Mouse (Mus musculus) mouse embryonic stem cell (cell line): ENCODE measurements around the gene Gm13275.
"Not testable (repeated sequence)": the region's sequence is repeated elsewhere in the genome, so short reads cannot be mapped to it uniquely, and the experiment has no call there.

ENCODE experiments used
- in situ Hi-C, 2 experiments: fragments of 300-500 bp; cut with MboI; formaldehyde crosslinking; loops; 1 replicate in 1 of 2; 3 replicates in 1 of 2; pipeline ENCODE4 v1.14.3; 2019 to 2020; ENCODE audit warnings: low sequenced_read_pairs in 2 of 2, low pct_unique_long_range_greater_than_20kb in 1 of 2, mixed read lengths in 1 of 2; ENCODE audit not compliant: unreplicated experiment in 1 of 2

Gene Gm13275

DNA sequence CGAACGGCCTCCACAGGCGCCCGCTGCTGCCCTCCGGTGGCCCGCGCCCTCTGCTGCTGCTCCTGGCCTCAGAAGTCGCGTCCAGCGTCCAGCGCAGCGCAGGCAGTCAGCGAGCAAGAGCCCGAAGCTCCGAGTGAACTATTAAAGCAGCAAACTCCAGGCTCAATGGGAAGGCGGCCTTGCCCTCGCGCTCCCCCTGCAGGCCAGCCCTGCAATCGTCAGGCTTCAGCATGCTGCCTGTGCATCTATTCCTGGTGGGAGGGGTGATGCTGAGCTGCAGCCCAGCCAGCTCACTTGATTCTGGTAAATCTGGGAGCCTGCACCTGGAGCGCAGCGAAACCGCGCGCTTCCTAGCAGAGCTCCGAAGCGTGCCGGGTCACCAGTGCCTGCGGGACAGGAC, 5.9 kb upstream of the Gm13275 start, which contains the start of gene Gm13277:
Gene Gm13277, plus strand, starts transcription at position 231 of the 400 bp plus-strand sequence.
- in situ Hi-C loops: not testable (repeated sequence)

DNA sequence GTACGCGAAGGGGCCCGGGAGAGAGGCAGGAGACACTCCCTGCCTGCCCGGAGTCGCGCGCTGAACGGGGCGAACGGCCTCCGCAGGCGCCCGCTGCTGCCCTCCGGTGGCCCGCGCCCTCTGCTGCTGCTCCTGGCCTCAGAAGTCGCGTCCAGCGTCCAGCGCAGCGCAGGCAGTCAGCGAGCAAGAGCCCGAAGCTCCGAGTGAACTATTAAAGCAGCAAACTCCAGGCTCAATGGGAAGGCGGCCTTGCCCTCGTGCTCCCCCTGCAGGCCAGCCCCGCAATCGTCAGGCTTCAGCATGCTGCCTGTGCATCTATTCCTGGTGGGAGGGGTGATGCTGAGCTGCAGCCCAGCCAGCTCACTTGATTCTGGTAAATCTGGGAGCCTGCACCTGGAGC, 3.0 kb upstream of the Gm13275 start, which contains the start of gene Gm13278:
Gene Gm13278, plus strand, starts transcription at position 301 of the 400 bp plus-strand sequence.
- in situ Hi-C loops: not testable (repeated sequence)

DNA sequence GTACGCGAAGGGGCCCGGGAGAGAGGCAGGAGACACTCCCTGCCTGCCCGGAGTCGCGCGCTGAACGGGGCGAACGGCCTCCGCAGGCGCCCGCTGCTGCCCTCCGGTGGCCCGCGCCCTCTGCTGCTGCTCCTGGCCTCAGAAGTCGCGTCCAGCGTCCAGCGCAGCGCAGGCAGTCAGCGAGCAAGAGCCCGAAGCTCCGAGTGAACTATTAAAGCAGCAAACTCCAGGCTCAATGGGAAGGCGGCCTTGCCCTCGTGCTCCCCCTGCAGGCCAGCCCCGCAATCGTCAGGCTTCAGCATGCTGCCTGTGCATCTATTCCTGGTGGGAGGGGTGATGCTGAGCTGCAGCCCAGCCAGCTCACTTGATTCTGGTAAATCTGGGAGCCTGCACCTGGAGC, 2.8 kb downstream of the Gm13275 start, which contains the start of gene Gm13279:
Gene Gm13279, plus strand, starts transcription at position 301 of the 400 bp plus-strand sequence.
- in situ Hi-C loops: not testable (repeated sequence)

DNA sequence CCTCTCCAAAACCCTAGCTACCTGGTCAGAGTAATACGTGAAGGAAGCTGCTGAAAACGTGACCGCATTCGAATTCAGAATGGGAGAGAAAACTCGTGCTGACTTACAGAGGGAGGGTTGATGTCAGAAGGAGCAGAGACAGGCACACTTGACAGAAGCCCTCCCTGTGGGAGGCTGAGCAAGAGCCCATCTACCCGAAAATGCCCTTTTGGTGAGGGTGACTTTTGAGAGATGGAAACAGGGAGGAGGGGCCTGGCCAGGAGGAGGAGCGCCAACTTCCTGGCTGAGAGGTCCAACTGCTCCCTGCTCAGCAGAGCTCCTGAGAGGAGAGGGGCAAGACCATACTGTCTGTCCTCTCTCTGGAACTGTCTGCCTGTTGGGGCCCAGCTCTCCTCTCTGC, 5.1 kb downstream of the Gm13275 start, which contains the start of gene Gm13285:
Gene Gm13285, plus strand, starts transcription at position 301 of the 400 bp plus-strand sequence.
- in situ Hi-C loops: not testable (repeated sequence)

DNA sequence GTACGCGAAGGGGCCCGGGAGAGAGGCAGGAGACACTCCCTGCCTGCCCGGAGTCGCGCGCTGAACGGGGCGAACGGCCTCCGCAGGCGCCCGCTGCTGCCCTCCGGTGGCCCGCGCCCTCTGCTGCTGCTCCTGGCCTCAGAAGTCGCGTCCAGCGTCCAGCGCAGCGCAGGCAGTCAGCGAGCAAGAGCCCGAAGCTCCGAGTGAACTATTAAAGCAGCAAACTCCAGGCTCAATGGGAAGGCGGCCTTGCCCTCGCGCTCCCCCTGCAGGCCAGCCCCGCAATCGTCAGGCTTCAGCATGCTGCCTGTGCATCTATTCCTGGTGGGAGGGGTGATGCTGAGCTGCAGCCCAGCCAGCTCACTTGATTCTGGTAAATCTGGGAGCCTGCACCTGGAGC, 8.7 kb downstream of the Gm13275 start, which contains the start of gene Gm13287:
Gene Gm13287, plus strand, starts transcription at position 301 of the 400 bp plus-strand sequence.
- in situ Hi-C loops: not testable (repeated sequence)

DNA sequence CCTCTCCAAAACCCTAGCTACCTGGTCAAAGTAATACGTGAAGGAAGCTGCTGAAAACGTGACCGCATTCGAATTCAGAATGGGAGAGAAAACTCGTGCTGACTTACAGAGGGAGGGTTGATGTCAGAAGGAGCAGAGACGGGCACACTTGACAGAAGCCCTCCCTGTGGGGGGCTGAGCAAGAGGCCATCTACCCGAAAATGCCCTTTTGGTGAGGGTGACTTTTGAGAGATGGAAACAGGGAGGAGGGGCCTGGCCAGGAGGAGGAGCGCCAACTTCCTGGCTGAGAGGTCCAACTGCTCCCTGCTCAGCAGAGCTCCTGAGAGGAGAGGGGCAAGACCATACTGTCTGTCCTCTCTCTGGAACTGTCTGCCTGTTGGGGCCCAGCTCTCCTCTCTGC, 10.9 kb downstream of the Gm13275 start, which contains the start of gene Gm13288:
Gene Gm13288, plus strand, starts transcription at position 301 of the 400 bp plus-strand sequence.
- in situ Hi-C loops: not testable (repeated sequence)

DNA sequence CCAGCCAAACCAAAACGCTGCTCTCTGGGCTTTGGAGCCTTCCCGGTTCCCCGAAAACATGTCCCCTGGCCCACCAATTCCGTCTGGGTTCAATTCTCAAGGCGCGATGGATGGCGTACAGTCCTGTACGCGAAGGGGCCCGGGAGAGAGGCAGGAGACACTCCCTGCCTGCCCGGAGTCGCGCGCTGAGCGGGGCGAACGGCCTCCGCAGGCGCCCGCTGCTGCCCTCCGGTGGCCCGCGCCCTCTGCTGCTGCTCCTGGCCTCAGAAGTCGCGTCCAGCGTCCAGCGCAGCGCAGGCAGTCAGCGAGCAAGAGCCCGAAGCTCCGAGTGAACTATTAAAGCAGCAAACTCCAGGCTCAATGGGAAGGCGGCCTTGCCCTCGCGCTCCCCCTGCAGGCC, 11.5 kb downstream of the Gm13275 start:
- in situ Hi-C loops: not testable (repeated sequence)

DNA sequence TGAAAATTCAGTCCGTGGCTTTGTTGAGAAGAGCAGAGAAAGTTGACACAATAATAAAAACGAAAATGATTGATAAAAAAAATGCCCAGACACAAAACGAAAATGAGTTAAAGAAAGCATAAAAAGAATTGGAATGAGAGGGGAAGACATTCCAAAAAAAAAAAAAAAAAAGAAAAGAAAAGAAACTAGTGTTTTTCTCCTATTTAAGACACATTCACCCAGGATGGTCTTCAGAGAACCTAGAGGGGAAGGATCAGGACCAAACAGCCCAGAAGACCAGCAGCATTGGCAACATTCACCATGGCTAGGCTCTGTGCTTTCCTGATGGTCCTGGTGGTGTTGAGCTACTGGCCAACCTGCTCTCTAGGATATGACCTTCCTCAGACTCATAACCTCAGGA, 21.6 kb downstream of the Gm13275 start, which contains the start of gene Ifna7:
Gene Ifna7, plus strand, starts transcription at position 301 of the 400 bp plus-strand sequence.
- in situ Hi-C loops: loop anchor here in 1 of 2 experiments (10.0 kb wide), 1 partner anchor 131 kb away; the partner anchor contains the start of gene Ifna2

DNA sequence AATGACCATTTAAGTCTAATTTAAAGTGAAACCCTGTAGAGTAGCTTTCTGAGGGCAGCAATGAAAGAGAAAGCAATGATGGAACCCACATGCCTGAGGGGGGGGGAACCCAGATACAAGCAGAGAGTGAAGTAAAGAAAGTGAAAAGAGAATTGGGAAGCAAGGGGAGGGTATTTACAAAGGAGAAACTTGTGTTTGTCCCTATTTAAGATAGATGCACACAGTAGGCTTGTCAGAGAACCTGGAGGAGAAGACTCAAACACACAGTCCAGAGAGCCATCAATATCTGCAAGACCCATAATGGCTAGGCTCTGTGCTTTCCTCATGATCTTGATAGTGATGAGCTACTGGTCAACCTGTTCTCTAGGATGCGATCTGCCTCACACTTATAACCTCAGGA, 25.4 kb downstream of the Gm13275 start, which contains the start of gene Ifna11:
Gene Ifna11, plus strand, starts transcription at position 301 of the 400 bp plus-strand sequence.
- in situ Hi-C loops: loop anchor here in 1 of 2 experiments (10.0 kb wide), 1 partner anchor 135 kb away; the partner anchor contains the start of gene Ifna2

DNA sequence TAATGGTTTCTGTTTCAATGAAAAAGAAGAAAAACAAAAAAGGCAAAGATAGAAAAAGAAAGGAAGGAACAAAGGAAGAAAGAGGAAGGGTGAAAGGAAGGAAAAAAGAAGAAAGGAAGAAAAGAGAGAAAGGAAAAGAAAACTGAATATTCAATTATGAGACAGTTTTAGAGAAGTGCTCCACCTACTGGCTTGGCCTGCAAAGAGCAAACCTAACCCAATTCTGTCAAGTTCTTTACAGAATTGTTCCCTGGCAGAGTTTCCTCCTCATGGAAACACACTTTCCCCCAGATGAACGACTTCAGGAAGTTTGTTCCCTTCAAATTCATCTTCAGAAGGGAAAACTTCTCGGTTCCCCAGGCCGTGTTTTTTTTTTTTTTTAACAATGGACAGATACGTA, 28.7 kb downstream of the Gm13275 start:
- in situ Hi-C loops: no loop called here

DNA sequence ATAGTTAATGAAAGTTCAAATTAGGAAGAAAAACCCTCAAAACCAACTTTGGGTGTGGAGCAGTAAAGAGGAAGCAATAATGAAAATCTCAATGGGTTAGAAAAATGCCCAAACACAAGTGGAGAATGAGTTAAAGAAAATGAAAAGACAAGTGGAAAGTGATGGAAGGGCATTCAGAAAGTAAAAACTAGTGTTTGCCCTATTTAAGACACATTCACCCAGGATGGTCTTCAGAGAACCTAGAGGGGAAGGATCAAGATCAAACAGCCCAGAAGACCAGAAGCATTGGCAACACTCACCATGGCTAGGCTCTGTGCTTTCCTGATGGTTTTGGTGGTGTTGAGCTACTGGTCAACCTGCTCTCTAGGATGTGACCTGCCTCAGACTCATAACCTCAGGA, 32.8 kb downstream of the Gm13275 start, which contains the start of gene Ifna6:
Gene Ifna6, plus strand, starts transcription at position 301 of the 400 bp plus-strand sequence.
- in situ Hi-C loops: not testable (repeated sequence)

DNA sequence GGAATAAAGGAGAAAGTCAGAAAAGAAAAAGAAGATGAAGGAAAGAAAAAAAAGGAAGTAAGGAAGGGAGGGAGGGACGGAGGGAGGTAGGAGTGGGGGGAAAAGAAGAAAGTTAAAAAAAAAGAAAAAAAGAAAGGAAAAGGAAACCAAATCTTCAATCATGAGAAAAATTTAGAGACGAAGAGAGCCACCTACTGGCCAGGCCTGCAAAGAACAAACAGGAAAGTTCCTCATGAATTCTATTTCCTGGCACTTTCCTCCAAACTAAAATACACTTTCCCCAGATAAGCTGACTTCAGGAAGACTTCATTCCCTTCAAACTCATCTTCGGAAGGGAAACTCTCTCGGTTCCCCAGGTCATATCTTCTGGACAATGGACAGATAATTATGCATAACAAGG, 36.2 kb downstream of the Gm13275 start:
- in situ Hi-C loops: no loop called here

DNA sequence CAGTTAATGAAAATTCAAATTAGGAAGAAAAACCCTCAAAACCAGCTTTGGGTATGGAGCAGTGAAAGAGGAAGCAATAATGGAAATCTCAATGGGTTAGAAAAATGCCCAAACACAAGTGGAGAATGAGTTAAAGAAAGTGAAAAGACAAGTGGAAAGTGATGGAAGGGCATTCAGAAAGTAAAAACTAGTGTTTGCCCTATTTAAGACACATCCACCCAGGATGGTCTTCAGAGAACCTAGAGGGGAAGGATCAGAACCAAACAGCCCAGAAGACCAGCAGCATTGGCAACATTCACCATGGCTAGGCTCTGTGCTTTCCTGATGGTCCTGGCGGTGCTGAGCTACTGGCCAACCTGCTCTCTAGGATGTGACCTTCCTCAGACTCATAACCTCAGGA, 40.9 kb downstream of the Gm13275 start, which contains the start of gene Ifna5:
Gene Ifna5, plus strand, starts transcription at position 301 of the 400 bp plus-strand sequence.
- in situ Hi-C loops: not testable (repeated sequence)

DNA sequence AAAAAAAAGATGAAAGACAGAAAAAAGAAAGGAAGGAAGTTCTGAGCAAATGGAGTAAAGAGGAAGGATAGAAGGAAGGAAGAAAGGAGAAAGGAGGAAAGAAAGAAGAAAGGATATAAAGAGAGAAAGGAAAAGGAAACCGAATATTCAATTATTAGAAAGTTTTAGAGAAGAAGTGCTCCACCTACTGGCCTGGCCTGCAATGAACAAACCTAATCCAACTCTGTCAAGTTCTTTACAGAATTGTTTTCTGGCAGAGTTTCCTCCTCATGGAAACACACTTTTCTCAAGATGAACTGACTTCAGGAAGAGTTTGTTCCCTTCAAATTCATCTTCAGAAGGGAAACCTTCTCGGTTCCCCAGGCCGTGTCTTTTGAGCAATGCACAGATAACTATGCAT, 44.5 kb downstream of the Gm13275 start:
- in situ Hi-C loops: no loop called here

DNA sequence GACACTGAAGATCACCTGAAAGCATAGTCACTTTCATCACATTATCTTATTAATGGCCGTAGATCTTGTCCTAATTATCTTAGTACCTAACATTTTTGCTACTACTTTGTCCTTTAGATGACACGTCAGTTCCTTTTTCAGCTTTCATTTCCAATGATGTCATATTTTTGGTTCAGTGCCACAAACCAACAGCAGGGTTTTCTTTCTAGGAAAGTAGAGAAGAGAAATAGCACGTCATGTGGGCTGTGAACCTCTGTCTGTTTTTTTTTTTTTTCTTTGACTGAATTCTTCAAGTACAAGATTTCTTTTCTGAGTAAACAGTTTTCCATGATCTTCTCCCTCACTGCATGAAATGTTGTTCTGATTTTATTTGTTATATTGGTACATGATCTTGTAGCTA, 45.8 kb downstream of the Gm13275 start:
- in situ Hi-C loops: no loop called here

DNA sequence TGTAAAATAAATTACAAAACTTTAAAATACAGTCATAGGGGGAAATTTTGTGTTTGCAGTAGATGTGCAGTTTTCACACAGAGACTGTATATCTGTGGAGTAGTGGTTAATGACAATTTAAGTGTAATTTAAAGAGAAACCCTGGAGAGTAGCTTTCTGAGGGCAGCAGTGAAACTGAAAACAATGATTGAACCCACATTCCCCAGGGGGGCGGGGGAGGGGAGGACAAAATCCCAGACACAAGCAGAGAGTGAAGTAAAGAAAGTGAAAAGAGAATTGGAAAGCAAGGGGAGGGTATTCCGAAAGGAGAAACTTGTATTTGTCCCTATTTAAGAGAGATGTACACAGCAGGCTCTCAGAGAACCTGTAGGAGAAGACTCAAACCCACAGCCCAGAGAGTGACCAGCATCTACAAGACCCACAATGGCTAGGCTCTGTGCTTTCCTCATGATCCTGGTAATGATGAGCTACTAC, 47.2 kb downstream of the Gm13275 start, which contains the start of gene Ifna4:
Gene Ifna4, plus strand, starts transcription at position 424 of the 474 bp plus-strand sequence.
- in situ Hi-C loops: no loop called here
